Mouse (Mus musculus) spleen, postnatal 0 days (tissue): ENCODE data around the gene Mta1. TPM values are rescaled to one million over a fixed set of nuclear protein-coding genes. Genes with fewer than 3 reads are reported as not detected.

Experiments used
- polyA plus RNA-seq: library from polyadenylated mRNA; unstranded; fragments of >200 nt; fragmentation: Nextera tagmentation; extraction: Ambion mirVana; gene quantifications from 2 replicates; pipeline ENCODE4 v1.2.1, GENCODE M21; 2015

Gene Mta1
- polyA plus RNA-seq: 9.7 and 10.4 TPM in 2 replicates

DNA sequence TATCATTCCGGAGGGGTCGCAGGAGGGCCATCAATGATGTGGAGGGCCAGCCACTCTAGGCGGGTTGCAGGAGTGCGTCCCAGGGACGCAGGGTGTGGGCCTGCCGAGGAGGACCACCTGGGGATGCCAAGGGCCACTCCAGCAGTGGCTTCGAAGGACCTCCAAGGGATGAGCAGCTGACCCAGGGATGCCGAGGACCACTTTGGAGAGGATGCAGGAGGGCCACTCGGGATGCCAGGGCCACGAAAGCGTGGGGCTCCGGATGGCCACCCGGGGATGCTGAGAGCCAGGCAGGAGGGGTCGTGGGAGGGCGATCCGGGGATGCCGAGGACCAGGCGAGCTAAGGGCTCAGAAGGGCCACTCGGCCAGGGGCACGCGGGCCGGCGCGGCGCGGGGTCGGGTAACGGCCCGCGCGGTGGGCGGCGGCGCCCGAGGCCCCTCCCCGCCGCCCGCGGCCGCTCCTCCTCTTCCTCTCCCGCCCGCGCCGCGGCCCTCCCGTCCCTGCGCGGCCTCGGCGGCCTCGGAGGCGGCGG, at the start of gene Mta1:
Gene Mta1 (plus strand): TSS at position 530 of the 533 bp plus-strand sequence.

DNA sequence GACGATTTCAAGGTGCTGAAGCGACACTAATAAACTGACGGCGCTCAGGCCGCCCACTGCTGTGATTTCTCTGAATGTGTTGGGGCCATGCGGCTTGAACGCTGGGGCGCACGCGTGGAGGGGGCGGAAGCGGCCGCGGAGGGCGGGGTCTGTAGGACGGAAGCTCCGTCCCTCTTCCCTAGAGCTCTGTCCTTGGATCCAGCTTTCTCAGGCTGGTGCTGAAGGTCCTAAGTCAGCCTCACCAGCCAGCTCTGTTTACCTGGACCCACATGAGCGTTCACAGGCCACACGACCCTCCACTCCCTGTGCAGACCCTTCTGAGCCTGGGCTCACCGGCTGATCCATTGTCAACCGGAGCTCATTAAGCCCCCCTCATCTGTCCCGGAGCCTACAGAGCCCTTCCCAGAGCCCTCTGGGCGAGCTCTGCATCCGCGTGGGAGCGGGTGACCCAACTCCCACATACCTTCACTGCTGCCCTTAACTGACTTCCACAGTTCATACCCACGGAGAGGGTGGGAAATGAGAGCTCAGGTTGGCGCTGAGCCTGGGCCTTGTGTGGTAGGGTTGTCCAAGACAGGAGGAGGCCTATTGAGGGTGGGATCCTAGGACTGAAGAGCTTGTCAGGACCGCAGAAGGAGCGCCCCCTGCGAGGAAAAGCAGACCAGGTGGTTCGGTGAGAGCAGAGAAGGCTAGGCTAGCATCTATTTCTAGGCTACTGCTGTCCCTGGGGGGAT, 23.6 kb upstream of the Mta1 start, which contains the start of gene Tex22:
Gene Tex22 (plus strand): TSS at position 174 of the 734 bp plus-strand sequence.

DNA sequence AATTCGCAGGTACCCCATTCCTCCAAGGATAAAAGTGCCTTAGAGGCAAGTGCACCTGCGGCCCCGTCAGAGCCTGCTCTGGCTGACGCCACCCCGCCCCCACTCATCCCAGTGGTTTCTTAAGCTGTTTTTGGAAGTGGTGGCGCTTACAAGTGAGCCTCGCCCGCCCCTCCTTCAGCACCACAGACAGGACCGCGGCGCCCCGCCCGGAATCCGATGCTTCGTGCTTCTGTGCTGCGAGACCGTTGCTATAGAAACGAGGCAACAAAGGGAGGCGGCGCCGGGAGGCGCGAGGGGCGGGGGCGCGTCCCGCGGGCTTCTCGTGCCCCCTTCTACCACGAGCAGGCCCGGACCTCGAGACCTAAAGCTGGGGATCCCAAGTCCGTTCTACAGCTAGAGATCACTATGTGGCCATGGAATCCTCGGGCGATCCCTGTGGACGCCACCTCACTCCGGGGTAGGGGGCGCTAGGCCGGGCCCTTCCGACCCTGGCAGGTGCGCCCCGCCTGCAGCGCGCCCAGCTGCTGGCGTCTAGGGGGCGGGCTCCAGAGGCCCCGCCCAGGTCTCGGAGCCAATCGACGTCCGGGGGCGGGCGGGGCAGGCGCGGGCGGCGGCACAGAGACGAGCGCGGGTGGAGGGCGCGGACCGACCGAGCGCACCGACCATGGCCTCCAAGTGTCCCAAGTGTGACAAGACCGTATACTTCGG, 42.0 kb downstream of the Mta1 start, which contains the start of gene Crip2:
Gene Crip2 (plus strand): TSS at position 329 of the 708 bp plus-strand sequence.

DNA sequence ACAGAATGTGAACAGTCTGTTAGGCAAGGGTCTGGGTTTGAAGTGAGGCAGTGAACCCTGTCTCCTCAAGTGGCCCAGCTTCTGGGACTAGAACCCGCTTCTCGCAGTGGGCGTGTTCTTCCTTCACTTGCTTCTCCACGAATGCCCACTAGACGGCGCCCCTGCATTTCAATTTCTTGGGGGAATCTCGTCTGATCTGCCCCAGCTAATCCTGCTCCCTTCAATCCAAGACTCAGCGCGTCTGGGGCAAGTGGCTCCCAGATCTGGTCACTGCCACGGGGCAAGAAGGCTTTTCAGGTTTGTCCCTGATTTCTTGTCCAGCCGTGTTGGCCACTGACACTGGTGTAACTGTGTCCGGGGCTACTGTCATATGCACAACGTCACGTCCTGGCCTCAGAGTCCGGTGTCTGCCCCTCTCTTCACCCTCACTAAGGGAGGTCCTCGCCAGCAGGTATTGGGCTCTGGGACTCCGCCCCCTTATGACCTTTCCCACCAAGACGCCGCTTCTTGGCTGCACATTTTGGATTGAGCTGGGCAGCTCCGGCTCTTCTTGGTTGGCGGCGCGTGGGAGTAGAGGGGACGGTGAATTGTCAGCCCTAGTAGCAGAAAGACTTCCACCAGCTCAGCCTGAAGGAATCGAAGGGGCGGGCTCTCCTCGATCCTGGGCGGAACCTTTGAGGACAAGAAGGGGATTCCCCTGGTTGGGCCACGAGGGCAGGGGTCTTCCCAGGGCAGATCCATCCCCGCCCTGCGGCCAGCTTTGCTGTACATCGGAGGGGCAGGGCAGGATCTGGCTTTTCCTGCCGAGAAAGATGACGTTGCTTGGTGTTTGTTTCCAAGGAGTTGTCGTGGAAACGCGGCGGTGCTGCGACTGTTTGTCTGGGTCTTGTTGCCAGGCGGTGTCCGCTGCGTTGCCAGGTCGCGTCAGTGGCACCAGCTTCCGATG, 48.3 kb downstream of the Mta1 start, which contains the start of gene Crip1:
Gene Crip1 (plus strand): TSS at position 205 of the 946 bp plus-strand sequence.

DNA sequence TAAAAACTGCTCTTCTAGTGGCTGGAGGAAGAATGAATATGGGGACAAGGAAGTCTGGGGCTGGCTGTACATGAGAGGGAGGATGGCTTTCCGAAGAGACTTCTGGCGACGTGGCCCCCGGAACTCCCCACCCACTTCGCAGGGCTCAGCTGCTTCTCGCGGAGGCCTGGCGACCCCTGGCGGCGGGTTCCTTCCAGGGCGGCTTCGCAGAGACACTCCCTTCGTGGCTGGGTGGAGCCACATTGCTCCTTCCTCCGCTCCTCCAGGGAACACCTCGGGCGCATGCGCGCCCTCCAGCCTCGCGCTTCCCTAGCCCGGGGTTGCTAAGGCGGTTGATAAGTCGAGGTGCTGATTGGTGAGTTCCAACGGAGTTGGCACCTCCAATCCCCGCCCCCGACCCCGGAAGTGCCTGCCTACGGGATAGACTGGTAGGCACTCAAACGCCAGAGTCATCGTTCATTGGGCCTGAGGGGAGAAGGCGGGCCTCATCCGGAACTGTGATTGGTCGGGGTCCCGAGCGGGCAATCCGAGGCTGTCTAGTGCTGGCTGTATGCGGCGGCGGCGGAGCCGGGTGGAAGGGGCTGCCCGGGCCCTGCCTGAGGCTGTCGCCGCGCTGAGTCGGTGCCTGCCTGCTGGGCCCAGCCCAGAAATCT, 57.9 kb downstream of the Mta1 start, which contains the start of gene Tedc1:
Gene Tedc1 (plus strand): TSS at position 535 of the 653 bp plus-strand sequence.

DNA sequence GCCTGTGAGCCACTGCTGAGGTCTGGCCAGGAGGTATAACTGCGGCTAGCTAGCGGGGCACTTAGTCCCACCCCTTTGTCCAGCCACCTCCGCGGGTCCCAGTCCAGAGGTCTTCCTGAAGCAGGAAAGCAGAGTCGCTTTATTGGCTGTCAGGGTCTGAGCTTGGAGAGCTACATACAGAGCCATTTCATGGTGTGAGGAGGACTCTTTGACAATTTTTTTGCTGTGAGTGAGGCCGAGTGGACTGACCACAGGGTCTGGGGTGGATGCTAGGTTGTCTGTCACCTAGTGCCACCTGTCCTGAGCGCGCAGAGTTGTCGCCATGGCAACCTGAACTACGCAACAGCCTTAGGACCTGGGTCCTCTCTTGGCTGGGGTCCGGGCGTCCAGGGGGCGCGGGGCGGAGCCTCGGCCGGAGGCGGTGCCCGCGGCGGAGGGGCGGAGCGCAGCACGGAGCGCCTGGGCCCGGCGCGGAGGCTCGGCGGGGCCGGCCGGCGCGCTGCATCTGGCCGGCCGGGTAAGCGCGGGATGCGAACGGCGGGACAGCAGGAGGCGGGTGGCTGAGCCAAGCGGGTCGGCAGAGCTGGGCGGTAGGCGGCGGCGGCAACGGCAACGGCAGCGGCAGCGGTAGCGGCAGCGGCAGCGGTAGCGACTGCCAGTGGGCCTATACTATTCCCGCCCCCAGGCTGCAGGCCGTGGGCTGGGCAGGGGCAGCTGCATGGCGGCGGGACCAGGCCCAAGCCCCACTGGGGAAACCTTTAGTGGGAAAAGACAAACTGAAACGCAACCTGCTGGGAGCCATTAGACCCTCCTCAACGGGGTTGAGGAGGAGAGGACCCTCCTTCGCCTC, 87.6 kb downstream of the Mta1 start, which contains the start of gene Tmem121:
Gene Tmem121 (plus strand): TSS at position 489 of the 850 bp plus-strand sequence.

Other genes starting within 250 kb of the Mta1 start
- gene Gpr132, start 230.1 kb upstream of the Mta1 start, polyA plus RNA-seq: 1.6 and 1.7 TPM in 2 replicates
- gene Jag2, start 168.5 kb upstream of the Mta1 start, polyA plus RNA-seq: 0.90 and 1.3 TPM in 2 replicates
- gene Nudt14, start 156.2 kb upstream of the Mta1 start, polyA plus RNA-seq: 24.7 and 32.5 TPM in 2 replicates
- 9.0 and 11.7 TPM in 2 replicates for gene Btbd6, start 121.8 kb upstream of the Mta1 start, polyA plus RNA-seq
- gene Brf1, start 97.6 kb upstream of the Mta1 start, polyA plus RNA-seq: 46.0 and 52.5 TPM in 2 replicates
- gene Pacs2, start 83.8 kb upstream of the Mta1 start, polyA plus RNA-seq: 9.3 and 9.8 TPM in 2 replicates
- gene Tex22, start 23.8 kb upstream of the Mta1 start, polyA plus RNA-seq: not detected in 2 replicates
- gene Crip2, start 42.0 kb downstream of the Mta1 start, polyA plus RNA-seq: 121 and 135 TPM in 2 replicates
- gene Crip1, start 48.0 kb downstream of the Mta1 start, polyA plus RNA-seq: 562 and 624 TPM in 2 replicates
- gene Tedc1, start 58.1 kb downstream of the Mta1 start, polyA plus RNA-seq: 14.0 and 14.7 TPM in 2 replicates
- 2.0 and 2.1 TPM in 2 replicates for gene Tmem121, start 87.7 kb downstream of the Mta1 start, polyA plus RNA-seq